Mouse (Mus musculus): ENCODE data around the gene Eps8l1. TPM values are rescaled to one million over a fixed set of nuclear protein-coding genes. Genes with fewer than 3 reads are reported as not detected.
A peak's percentile ranks its signal among the peaks of the same experiment; 100 is the strongest.
"Not testable (repeated sequence)": the region's sequence is repeated elsewhere in the genome, so short reads cannot be mapped to it uniquely, and the experiment has no call there.

The Eps8l1 gene
- polyA plus RNA-seq, 1 experiment: 15.0 TPM

DNA sequence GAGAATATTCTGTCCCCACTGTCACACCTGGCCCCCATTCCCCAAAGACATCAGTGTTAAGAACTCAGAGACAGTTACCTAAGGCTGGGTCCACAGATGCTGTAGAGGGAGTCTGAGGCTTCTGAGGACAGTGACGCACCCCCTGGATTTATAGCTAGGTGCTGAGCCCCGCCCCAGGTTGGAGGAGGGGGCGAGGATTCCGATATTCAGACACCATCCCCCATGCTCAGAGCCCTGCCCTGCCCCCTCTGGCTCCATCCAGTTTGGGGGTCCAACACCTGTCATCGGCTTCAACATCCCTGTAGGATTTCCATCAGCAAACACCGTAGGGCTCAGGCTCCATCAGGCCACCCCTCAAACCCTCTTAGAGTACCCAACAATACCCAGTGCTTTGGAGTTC, 55.4 kb downstream of the Eps8l1 start:
- Histone ChIP-seq H3K4me3 (ENCODE audit: insufficient read depth, low read length) (no peak overlapping the region), H3K4me1 (ENCODE audit: control insufficient read depth, insufficient read depth, low read length) (no peaks in the 10 kb centered on the region), H3K27ac (ENCODE audit: insufficient read depth, low read length) (no peak overlapping the region)
- TF ChIP-seq CTCF (IDR thresholded peaks at IDR 0.05; ENCODE audit: extremely low read depth, insufficient read depth, low read length) (no peak), POLR2A (IDR thresholded peaks at IDR 0.05; ENCODE audit: extremely low read depth, insufficient read depth, low read length) (no peak)

GRCm38 (mm10) chr7:4516332-4517050, 56.0 kb downstream of the Eps8l1 start, which contains the start of gene Tnnt1:
Gene Tnnt1 (minus strand): TSS chr7:4516382.
- TF ChIP-seq POLR2A (IDR thresholded peaks at IDR 0.05; ENCODE audit: extremely low read depth, insufficient read depth, low read length): no peak
- no peak for TF ChIP-seq CTCF (IDR thresholded peaks at IDR 0.05; ENCODE audit: extremely low read depth, insufficient read depth, low read length)
- Histone ChIP-seq H3K4me3 (ENCODE audit: insufficient read depth, low read length) (no peak within 1 kb of the TSS), H3K4me1 (ENCODE audit: control insufficient read depth, insufficient read depth, low read length) (no peaks in the 10 kb centered on the region), H3K27ac (ENCODE audit: insufficient read depth, low read length) (no peak within 1 kb of the TSS)

- TF ChIP-seq POLR2A (IDR thresholded peaks at IDR 0.05; ENCODE audit: extremely low read depth, insufficient read depth, low read length) (no peak), CTCF (IDR thresholded peaks at IDR 0.05; ENCODE audit: extremely low read depth, insufficient read depth, low read length) (no peak)
Observed at GRCm38 (mm10) chr7:4518487-4518886, 58.0 kb downstream of the Eps8l1 start.

GRCm38 (mm10) chr7:4521231-4522003, 60.9 kb downstream of the Eps8l1 start:
- Histone ChIP-seq H3K4me1 (ENCODE audit: control insufficient read depth, insufficient read depth, low read length) (no peaks in the 10 kb centered on the region), H3K4me3 (ENCODE audit: insufficient read depth, low read length) (no peak overlapping the region), H3K27ac (ENCODE audit: insufficient read depth, low read length) (no peak overlapping the region)
- TF ChIP-seq CTCF (IDR thresholded peaks at IDR 0.05; ENCODE audit: extremely low read depth, insufficient read depth, low read length) (no peak), POLR2A (IDR thresholded peaks at IDR 0.05; ENCODE audit: extremely low read depth, insufficient read depth, low read length) (no peak)

More at GRCm38 (mm10) chr7:4518487-4518886, 58.0 kb downstream of the Eps8l1 start:
- Histone ChIP-seq H3K27ac (ENCODE audit: insufficient read depth, low read length) (no peak overlapping the region), H3K4me3 (ENCODE audit: insufficient read depth, low read length) (no peak overlapping the region), H3K4me1 (ENCODE audit: control insufficient read depth, insufficient read depth, low read length) (no peaks in the 10 kb centered on the region)

GRCm38 (mm10) chr7:4522292-4522691, 61.8 kb downstream of the Eps8l1 start:
- no peaks in the 10 kb centered on the region for H3K4me1 ChIP-seq (ENCODE audit: control insufficient read depth, insufficient read depth, low read length)
- no peak overlapping the region for H3K4me3 ChIP-seq (ENCODE audit: insufficient read depth, low read length)
- TF ChIP-seq CTCF (IDR thresholded peaks at IDR 0.05; ENCODE audit: extremely low read depth, insufficient read depth, low read length) (no peak), POLR2A (IDR thresholded peaks at IDR 0.05; ENCODE audit: extremely low read depth, insufficient read depth, low read length) (no peak)
- H3K27ac ChIP-seq (ENCODE audit: insufficient read depth, low read length): no peak overlapping the region

DNA sequence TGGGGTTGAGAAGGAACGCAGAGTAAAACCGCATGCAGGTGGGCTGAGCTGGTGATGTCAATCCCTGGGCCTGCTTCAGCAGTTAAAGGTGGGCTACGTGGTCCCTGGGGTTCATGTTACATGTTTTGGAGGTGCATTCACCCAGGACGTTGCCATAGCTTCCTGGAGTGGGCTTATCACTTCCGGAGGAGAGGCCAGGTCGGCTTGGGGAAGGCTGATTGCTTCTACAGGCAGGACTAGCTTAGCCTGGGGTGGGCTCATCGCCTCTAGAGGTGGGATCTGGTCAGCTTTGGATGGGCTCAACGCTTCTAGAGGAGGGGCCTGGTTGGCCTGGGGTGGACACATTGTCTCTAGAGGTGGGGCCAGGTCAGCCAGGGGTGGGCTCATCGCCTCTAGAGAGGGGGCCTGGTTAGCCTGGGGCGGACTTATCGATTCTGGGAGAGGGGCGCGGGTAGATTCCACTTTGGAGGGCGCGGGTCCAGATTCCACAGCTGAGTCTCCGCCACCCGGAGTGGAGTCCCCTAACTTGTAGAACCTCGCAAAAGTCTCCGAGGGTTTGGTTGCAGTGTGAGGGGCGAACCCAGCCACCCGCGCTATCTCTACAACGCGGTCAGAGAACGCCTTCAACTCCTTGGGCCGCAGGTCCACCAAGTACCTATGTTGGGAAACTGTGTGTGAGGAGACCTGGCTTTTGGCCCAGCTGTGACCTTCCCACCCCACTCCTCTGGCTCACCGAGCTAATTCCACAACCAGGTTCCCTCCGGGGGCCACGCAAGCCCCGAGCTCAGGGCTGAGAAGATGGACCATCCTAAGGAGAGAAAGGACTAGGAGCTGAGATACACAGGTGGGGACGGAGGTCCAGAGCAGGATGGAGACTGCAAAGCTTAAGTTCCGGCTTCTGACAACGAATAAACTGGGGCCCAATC, 63.0 kb downstream of the Eps8l1 start:
- Histone ChIP-seq H3K27ac (ENCODE audit: insufficient read depth, low read length) (no peak overlapping the region), H3K4me1 (ENCODE audit: control insufficient read depth, insufficient read depth, low read length) (no peaks in the 10 kb centered on the region), H3K4me3 (ENCODE audit: insufficient read depth, low read length) (no peak overlapping the region)
- TF ChIP-seq POLR2A (IDR thresholded peaks at IDR 0.05; ENCODE audit: extremely low read depth, insufficient read depth, low read length): no peak
- no peak for TF ChIP-seq CTCF (IDR thresholded peaks at IDR 0.05; ENCODE audit: extremely low read depth, insufficient read depth, low read length)

DNA sequence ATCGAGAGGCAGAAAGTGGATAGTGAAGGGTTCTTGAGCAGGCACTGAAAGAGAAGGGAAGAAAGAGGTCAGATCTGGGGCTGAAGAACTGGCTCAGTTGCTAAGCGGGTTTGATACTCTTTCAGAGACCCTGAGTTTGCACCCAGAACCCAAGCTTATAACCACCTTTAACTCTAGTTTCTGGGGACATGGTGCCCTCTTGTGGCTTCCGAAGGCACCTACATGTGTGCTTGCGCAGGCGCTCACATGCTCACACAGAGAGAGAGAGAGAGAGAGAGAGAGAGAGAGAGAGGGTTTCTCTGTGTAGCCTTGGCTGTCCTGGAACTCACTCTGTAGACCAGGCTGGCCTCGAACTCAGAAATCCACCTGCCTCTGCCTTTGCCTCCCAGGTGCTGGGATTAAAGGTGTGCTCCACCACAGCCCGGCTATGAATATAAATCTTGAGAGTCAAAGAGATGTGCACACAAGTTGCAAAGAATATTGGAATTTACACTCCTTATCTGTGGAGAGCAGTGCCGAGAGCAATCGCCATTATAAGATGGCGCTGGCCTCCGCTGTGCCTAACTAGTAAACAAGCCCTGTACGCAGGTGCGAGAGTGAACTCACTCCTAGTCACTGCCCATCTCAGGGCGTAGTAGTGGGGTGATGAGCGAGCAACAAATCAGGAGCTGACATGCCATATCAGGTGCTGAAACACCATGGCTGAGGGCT, 63.9 kb downstream of the Eps8l1 start, which contains the start of gene Tnni3:
Gene Tnni3 (minus strand): TSS at position 18 of the 711 bp plus-strand sequence.
- not testable (repeated sequence) for H3K4me1 ChIP-seq (ENCODE audit: control insufficient read depth, insufficient read depth, low read length); H3K4me3 ChIP-seq (ENCODE audit: insufficient read depth, low read length); H3K27ac ChIP-seq (ENCODE audit: insufficient read depth, low read length)
- peak; percentile 67 for TF ChIP-seq CTCF (IDR thresholded peaks at IDR 0.05; ENCODE audit: extremely low read depth, insufficient read depth, low read length)

DNA sequence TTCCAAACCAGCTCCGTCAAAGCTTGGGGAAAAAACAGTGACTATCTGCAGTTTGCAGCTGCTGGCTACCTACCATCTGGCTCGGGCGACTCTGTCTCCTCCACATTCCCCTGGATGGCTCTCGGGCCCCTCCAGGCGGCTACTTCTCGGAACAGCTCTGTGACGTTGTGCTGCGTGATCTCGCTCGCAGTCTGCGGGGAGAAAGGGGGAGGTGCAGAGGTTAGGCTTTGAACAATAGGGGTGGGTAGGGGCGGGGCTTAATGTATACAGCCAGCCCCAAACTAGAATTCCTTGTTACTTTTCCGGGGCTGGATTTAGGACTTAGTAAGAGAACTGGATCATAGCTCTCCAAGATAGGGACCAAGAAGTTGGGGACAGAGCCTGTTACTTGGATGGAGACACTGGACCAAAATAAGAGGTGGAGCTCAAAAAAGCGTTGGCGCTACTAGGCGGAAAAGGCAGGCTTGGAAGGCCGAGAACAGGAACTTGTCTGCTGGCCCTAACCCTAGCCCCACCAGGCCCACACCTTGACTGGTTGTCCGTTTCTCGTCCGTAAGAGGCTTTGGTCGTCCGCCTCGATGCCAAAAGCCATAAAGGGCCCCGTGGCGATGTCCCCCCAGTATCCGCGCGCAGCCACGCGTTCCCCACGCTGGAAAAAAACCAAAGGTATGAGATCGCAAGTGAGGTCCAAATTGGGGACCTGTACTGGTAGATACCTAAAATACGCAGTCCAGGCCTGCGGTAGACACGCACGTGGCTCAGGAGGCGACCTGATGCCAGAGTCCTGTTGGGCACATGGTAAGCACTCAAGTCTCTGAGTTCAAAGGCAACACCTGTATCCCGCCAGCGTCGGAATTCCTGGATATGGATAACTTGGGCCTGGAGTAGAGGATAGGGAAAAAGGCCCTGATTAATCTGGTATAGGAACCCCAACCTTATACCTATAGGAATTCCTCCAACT, 66.1 kb downstream of the Eps8l1 start:
- Histone ChIP-seq H3K4me3 (ENCODE audit: insufficient read depth, low read length) (peak overlapping the region; percentile 10; the same call in 1 of the 2 replicates), H3K4me1 (ENCODE audit: control insufficient read depth, insufficient read depth, low read length) (no peaks in the 10 kb centered on the region), H3K27ac (ENCODE audit: insufficient read depth, low read length) (no peak overlapping the region)
- TF ChIP-seq POLR2A (IDR thresholded peaks at IDR 0.05; ENCODE audit: extremely low read depth, insufficient read depth, low read length) (no peak; the same call in 1 of the 2 replicates), CTCF (IDR thresholded peaks at IDR 0.05; ENCODE audit: extremely low read depth, insufficient read depth, low read length) (peak; percentile 64)

All from cortical plate, adult 2 months (tissue).